In the genomic region with DNA sequence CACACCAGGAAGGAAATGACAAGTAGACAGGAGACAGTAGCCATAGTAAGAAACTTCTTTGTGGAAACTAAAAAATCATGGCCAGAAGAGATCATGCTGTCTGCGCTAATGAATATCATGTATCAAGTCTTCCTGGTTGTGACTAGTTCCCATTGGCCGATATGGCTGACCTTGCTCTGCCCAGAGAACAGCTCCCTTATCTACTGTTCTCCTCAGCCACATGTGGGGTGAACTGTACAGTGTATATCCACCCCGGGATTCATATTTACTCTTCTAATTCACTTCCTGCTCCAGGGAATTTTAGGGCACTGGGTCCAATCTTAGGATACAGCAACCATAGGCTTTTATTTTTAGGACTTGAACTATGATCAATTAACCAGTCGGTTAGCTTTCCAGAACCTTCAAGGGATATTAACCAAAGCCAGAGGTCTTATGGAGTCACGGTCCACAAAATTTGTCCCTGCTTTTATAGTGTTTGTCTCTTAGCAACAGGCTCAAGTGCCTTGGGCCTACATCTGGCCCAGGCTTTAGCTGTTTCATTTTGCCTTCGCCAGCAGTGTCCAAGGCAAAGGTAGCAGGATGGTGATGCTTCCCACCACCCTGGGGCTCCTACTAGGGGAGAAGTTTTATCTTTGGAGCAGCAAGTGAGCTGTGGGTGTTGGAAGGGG, we compare ENCODE assay signal across 27 mouse cellular contexts.
A peak's percentile ranks its signal among the peaks of the same experiment; 100 is the strongest.
DNase-seq lines count a peak whose midpoint lies in the region; ATAC-seq lines count a peak whose summit lies in the region.
"Had no signal": no experiment of that assay in that cellular context is flagged by ENCODE, and none has a peak within 500 bp of the region (broad histone marks: within the 10 kb centered on the region; RNA-seq: fewer than 3 reads in every experiment).

No protein-coding gene starts in this region.

- 69% methylated on average over 6 of the region's 6 CpGs for WGBS in liver, embryonic 16.5 days (ENCODE audit: insufficient replicate concordance)
- WGBS in kidney, embryonic 15.5 days = 37% methylated on average over 6 of the region's 6 CpGs

- no peaks in the 10 kb centered on the region for H3K27me3 ChIP-seq in liver, embryonic 16.5 days (ENCODE audit: control insufficient read depth, insufficient read depth, low read depth, low read length)
- peaks cover 2% of the 10 kb centered on the region; the same call in 1 of the 2 replicates for H3K27me3 ChIP-seq in kidney, embryonic 15.5 days
- H3K27me3 ChIP-seq: embryonic facial prominence, embryonic 12.5 days; heart, embryonic 13.5 days; limb, embryonic 13.5 days; liver, embryonic 13.5 days; midbrain, embryonic 12.5 days; neural tube, embryonic 13.5 days had no signal

- no peaks in the 10 kb centered on the region for H3K4me1 ChIP-seq in liver, embryonic 16.5 days (ENCODE audit: control insufficient read depth, low read depth, low read length)
- peaks cover 10% of the 10 kb centered on the region for H3K4me1 ChIP-seq in kidney, embryonic 15.5 days
- H3K4me1 ChIP-seq: embryonic facial prominence, embryonic 12.5 days; heart, embryonic 13.5 days; liver, embryonic 13.5 days had no signal

- DNase-seq in liver = no peak
- peak; percentile 18 to 54 for DNase-seq in kidney, postnatal 25 days
- no peak for DNase-seq in gastrocnemius, postnatal 14 days
- DNase-seq in left cerebral cortex, adult 9 months (ENCODE audit: low spot score in 2 of 2) = no peak
- DNase-seq in heart, postnatal 14 days = no peak
- DNase-seq: adrenal gland, postnatal 10 days; cerebellum, adult 11 months; cerebellum, adult 9-10 months; embryo, embryonic 11 days; heart, postnatal 10 days; layer of hippocampus, adult 9-11 months; liver, embryonic 13.5 days; lung, embryonic 14.5 days; lung, postnatal 14 days; thymus, adult 2 months; thymus, postnatal 36 days had no signal

- no peak overlapping the region for H3K4me2 ChIP-seq in liver, embryonic 16.5 days (ENCODE audit: low read depth, low read length)
- H3K4me2 ChIP-seq in kidney, embryonic 15.5 days = no peak overlapping the region
- H3K4me2 ChIP-seq: embryonic facial prominence, embryonic 12.5 days; heart, embryonic 13.5 days; limb, embryonic 13.5 days; liver, embryonic 13.5 days; lung, embryonic 14.5 days; midbrain, embryonic 12.5 days; neural tube, embryonic 13.5 days had no signal

- no peak overlapping the region for H3K27ac ChIP-seq in liver, embryonic 16.5 days (ENCODE audit: low read length)
- peak overlapping the region; percentile 23; the same call in 1 of the 2 replicates for H3K27ac ChIP-seq in kidney, embryonic 15.5 days
- H3K27ac ChIP-seq: embryonic facial prominence, embryonic 12.5 days; heart, embryonic 13.5 days; limb, embryonic 13.5 days; liver, embryonic 13.5 days; midbrain, embryonic 12.5 days; neural tube, embryonic 13.5 days had no signal

- no peak overlapping the region for H3K9ac ChIP-seq in liver, embryonic 16.5 days (ENCODE audit: low read depth, low read length)
- H3K9ac ChIP-seq in kidney, embryonic 15.5 days = no peak overlapping the region
- H3K9ac ChIP-seq: embryonic facial prominence, embryonic 12.5 days; heart, embryonic 13.5 days; limb, embryonic 13.5 days; liver, embryonic 13.5 days; lung, embryonic 14.5 days; midbrain, embryonic 12.5 days; neural tube, embryonic 13.5 days had no signal

- no peak overlapping the region for H3K4me3 ChIP-seq in liver, embryonic 16.5 days (ENCODE audit: low read depth, low read length)
- H3K4me3 ChIP-seq in kidney, embryonic 15.5 days (replicated peaks) = no peak overlapping the region
- H3K4me3 ChIP-seq: embryonic facial prominence, embryonic 12.5 days; heart, embryonic 13.5 days; limb, embryonic 13.5 days; liver, embryonic 13.5 days; midbrain, embryonic 12.5 days; neural tube, embryonic 13.5 days had no signal

- intact Hi-C loops in gastrocnemius, postnatal 14 days (cut with DNase I; ENCODE audit: low total_unique reads) = no loop called here
- intact Hi-C loops in heart, postnatal 14 days (cut with DNase I) = no loop called here

- H3K36me3 ChIP-seq in liver, embryonic 16.5 days (ENCODE audit: control insufficient read depth, insufficient read depth) = no peaks in the 10 kb centered on the region
- H3K36me3 ChIP-seq in kidney, embryonic 15.5 days = no peaks in the 10 kb centered on the region
- H3K36me3 ChIP-seq: embryonic facial prominence, embryonic 12.5 days; G1E; heart, embryonic 13.5 days; limb, embryonic 13.5 days; liver, embryonic 13.5 days; midbrain, embryonic 12.5 days; neural tube, embryonic 13.5 days had no signal

- peak; percentile 39; the same call in 1 of the 2 replicates for ATAC-seq in liver, embryonic 16.5 days (ENCODE audit: low read depth)
- ATAC-seq in kidney, embryonic 15.5 days (replicated peaks; ENCODE audit: low FRiP score) = peak; percentile 91
- ATAC-seq: forebrain, embryonic 14.5 days; hindbrain, embryonic 16.5 days; Patski had no signal

- H3K9me3 ChIP-seq in liver, embryonic 16.5 days (replicated peaks; ENCODE audit: control insufficient read depth, low read length) = no peaks in the 10 kb centered on the region
- no peaks in the 10 kb centered on the region for H3K9me3 ChIP-seq in kidney, embryonic 15.5 days (replicated peaks)
- H3K9me3 ChIP-seq: embryonic facial prominence, embryonic 12.5 days; heart, embryonic 13.5 days; limb, embryonic 13.5 days; liver, embryonic 13.5 days; midbrain, embryonic 12.5 days; neural tube, embryonic 13.5 days had no signal

Comparison
In these comparisons a context has a peak if more than half of its experiments do, and no peak if none do; other contexts are left out.
1. DNase-seq: peak in kidney, postnatal 25 days (2 of 2); none in liver (single experiment), gastrocnemius, postnatal 14 days (single experiment), left cerebral cortex, adult 9 months (0 of 2) and heart, postnatal 14 days (0 of 2).